Mouse (Mus musculus) lung, adult 2 months (tissue): ENCODE measurements around the gene Kcnj1.

ENCODE experiments used
- CTCF ChIP-seq: fragments of 200-500 bp; IDR thresholded peaks from 2 replicates; pipeline ENCODE4 v1.5.1; 2011; ENCODE audit warnings: mild to moderate bottlenecking, low read length, control low read depth; ENCODE audit not compliant: insufficient read depth
- POLR2A ChIP-seq: fragments of 200-500 bp; IDR thresholded peaks from 2 replicates; pipeline ENCODE4 v1.6.1; 2011; ENCODE audit warnings: low read depth, mild to moderate bottlenecking, control low read depth, low read length, borderline replicate concordance; ENCODE audit errors: extremely low read depth

- TF ChIP-seq CTCF: no peak
- TF ChIP-seq POLR2A: no peak
Measured at GRCm38 (mm10) chr9:32328777-32329176, 43.5 kb upstream of the Kcnj1 start.
